Mouse (Mus musculus): ENCODE measurements around the gene Akap13. TPM values are rescaled to one million over a fixed set of nuclear protein-coding genes. Genes with fewer than 3 reads are reported as not detected.

The Akap13 gene
- polyA plus RNA-seq, 1 experiment, result 13.5 TPM

GRCm38 (mm10) chr7:75550791-75551336 is 95.5 kb downstream of the Akap13 start:
- no peak for TF ChIP-seq CTCF (IDR thresholded peaks at IDR 0.05; ENCODE audit: extremely low read depth, insufficient read depth, low read length)
- no peak for TF ChIP-seq POLR2A (IDR thresholded peaks at IDR 0.05; ENCODE audit: extremely low read depth, insufficient read depth, low read length)
- no peaks in the 10 kb centered on the region for H3K4me1 ChIP-seq (ENCODE audit: control insufficient read depth, insufficient read depth, low read length)
- H3K4me3 ChIP-seq (ENCODE audit: insufficient read depth, low read length), result no peak overlapping the region
- H3K27ac ChIP-seq (ENCODE audit: insufficient read depth, low read length), result no peak overlapping the region

GRCm38 (mm10) chr7:75553002-75553666 is 97.8 kb downstream of the Akap13 start:
- no peak for TF ChIP-seq POLR2A (IDR thresholded peaks at IDR 0.05; ENCODE audit: extremely low read depth, insufficient read depth, low read length)
- TF ChIP-seq CTCF (IDR thresholded peaks at IDR 0.05; ENCODE audit: extremely low read depth, insufficient read depth, low read length), result no peak
- Histone ChIP-seq H3K4me1 (ENCODE audit: control insufficient read depth, insufficient read depth, low read length) (no peaks in the 10 kb centered on the region), H3K27ac (ENCODE audit: insufficient read depth, low read length) (no peak overlapping the region), H3K4me3 (ENCODE audit: insufficient read depth, low read length) (no peak overlapping the region)

GRCm38 (mm10) chr7:75553667-75554045 is 98.3 kb downstream of the Akap13 start:
- Histone ChIP-seq H3K27ac (ENCODE audit: insufficient read depth, low read length) (no peak overlapping the region), H3K4me1 (ENCODE audit: control insufficient read depth, insufficient read depth, low read length) (no peaks in the 10 kb centered on the region; the same call in 1 of the 2 replicates), H3K4me3 (ENCODE audit: insufficient read depth, low read length) (no peak overlapping the region)
- TF ChIP-seq CTCF (IDR thresholded peaks at IDR 0.05; ENCODE audit: extremely low read depth, insufficient read depth, low read length), result no peak
- TF ChIP-seq POLR2A (IDR thresholded peaks at IDR 0.05; ENCODE audit: extremely low read depth, insufficient read depth, low read length), result no peak

GRCm38 (mm10) chr7:75554065-75554464 is 98.7 kb downstream of the Akap13 start:
- no peaks in the 10 kb centered on the region; the same call in 1 of the 2 replicates for H3K4me1 ChIP-seq (ENCODE audit: control insufficient read depth, insufficient read depth, low read length)
- no peak for TF ChIP-seq POLR2A (IDR thresholded peaks at IDR 0.05; ENCODE audit: extremely low read depth, insufficient read depth, low read length)
- TF ChIP-seq CTCF (IDR thresholded peaks at IDR 0.05; ENCODE audit: extremely low read depth, insufficient read depth, low read length), result no peak

GRCm38 (mm10) chr7:75555940-75556339 is 100.6 kb downstream of the Akap13 start:
- H3K4me3 ChIP-seq (ENCODE audit: insufficient read depth, low read length), result no peak overlapping the region
- no peak overlapping the region for H3K27ac ChIP-seq (ENCODE audit: insufficient read depth, low read length)
- TF ChIP-seq CTCF (IDR thresholded peaks at IDR 0.05; ENCODE audit: extremely low read depth, insufficient read depth, low read length), result peak; percentile 22; the same call in 1 of the 2 replicates
- TF ChIP-seq POLR2A (IDR thresholded peaks at IDR 0.05; ENCODE audit: extremely low read depth, insufficient read depth, low read length), result no peak
- no peaks in the 10 kb centered on the region; the same call in 1 of the 2 replicates for H3K4me1 ChIP-seq (ENCODE audit: control insufficient read depth, insufficient read depth, low read length)

More at GRCm38 (mm10) chr7:75554065-75554464, 98.7 kb downstream of the Akap13 start:
- Histone ChIP-seq H3K4me3 (ENCODE audit: insufficient read depth, low read length) (no peak overlapping the region), H3K27ac (ENCODE audit: insufficient read depth, low read length) (no peak overlapping the region)

GRCm38 (mm10) chr7:75558225-75558624 is 102.9 kb downstream of the Akap13 start:
- no peak for TF ChIP-seq POLR2A (IDR thresholded peaks at IDR 0.05; ENCODE audit: extremely low read depth, insufficient read depth, low read length)
- Histone ChIP-seq H3K4me1 (ENCODE audit: control insufficient read depth, insufficient read depth, low read length) (no peaks in the 10 kb centered on the region; the same call in 1 of the 2 replicates), H3K27ac (ENCODE audit: insufficient read depth, low read length) (no peak overlapping the region), H3K4me3 (ENCODE audit: insufficient read depth, low read length) (no peak overlapping the region)

- no peak overlapping the region for H3K27ac ChIP-seq (ENCODE audit: insufficient read depth, low read length)
- no peak for TF ChIP-seq POLR2A (IDR thresholded peaks at IDR 0.05; ENCODE audit: extremely low read depth, insufficient read depth, low read length)
- no peak for TF ChIP-seq CTCF (IDR thresholded peaks at IDR 0.05; ENCODE audit: extremely low read depth, insufficient read depth, low read length)
- no peak overlapping the region for H3K4me3 ChIP-seq (ENCODE audit: insufficient read depth, low read length)
- no peaks in the 10 kb centered on the region; the same call in 1 of the 2 replicates for H3K4me1 ChIP-seq (ENCODE audit: control insufficient read depth, insufficient read depth, low read length)
These were observed 103.8 kb downstream of the Akap13 start for GRCm38 (mm10) chr7:75559119-75559518.

GRCm38 (mm10) chr7:75559915-75560314 is 104.6 kb downstream of the Akap13 start:
- H3K4me3 ChIP-seq (ENCODE audit: insufficient read depth, low read length), result no peak overlapping the region
- no peak for TF ChIP-seq POLR2A (IDR thresholded peaks at IDR 0.05; ENCODE audit: extremely low read depth, insufficient read depth, low read length)
- no peak for TF ChIP-seq CTCF (IDR thresholded peaks at IDR 0.05; ENCODE audit: extremely low read depth, insufficient read depth, low read length)
- no peak overlapping the region for H3K27ac ChIP-seq (ENCODE audit: insufficient read depth, low read length)
- H3K4me1 ChIP-seq (ENCODE audit: control insufficient read depth, insufficient read depth, low read length), result no peaks in the 10 kb centered on the region; the same call in 1 of the 2 replicates

- H3K4me1 ChIP-seq (ENCODE audit: control insufficient read depth, insufficient read depth, low read length), result no peaks in the 10 kb centered on the region; the same call in 1 of the 2 replicates
- no peak overlapping the region for H3K4me3 ChIP-seq (ENCODE audit: insufficient read depth, low read length)
- no peak overlapping the region for H3K27ac ChIP-seq (ENCODE audit: insufficient read depth, low read length)
- TF ChIP-seq POLR2A (IDR thresholded peaks at IDR 0.05; ENCODE audit: extremely low read depth, insufficient read depth, low read length) (no peak), CTCF (IDR thresholded peaks at IDR 0.05; ENCODE audit: extremely low read depth, insufficient read depth, low read length) (no peak)
These were observed 105.2 kb downstream of the Akap13 start for GRCm38 (mm10) chr7:75560566-75560965.

- TF ChIP-seq POLR2A (IDR thresholded peaks at IDR 0.05; ENCODE audit: extremely low read depth, insufficient read depth, low read length) (no peak), CTCF (IDR thresholded peaks at IDR 0.05; ENCODE audit: extremely low read depth, insufficient read depth, low read length) (no peak)
- H3K27ac ChIP-seq (ENCODE audit: insufficient read depth, low read length), result no peak overlapping the region
- H3K4me3 ChIP-seq (ENCODE audit: insufficient read depth, low read length), result no peak overlapping the region
- H3K4me1 ChIP-seq (ENCODE audit: control insufficient read depth, insufficient read depth, low read length), result no peaks in the 10 kb centered on the region; the same call in 1 of the 2 replicates
These were observed 105.8 kb downstream of the Akap13 start for GRCm38 (mm10) chr7:75561134-75561533.

All from cortical plate, adult 2 months (tissue).